Mouse (Mus musculus) heart, embryonic 12.5 days (tissue): ENCODE data around the gene Aph1a. TPM values are rescaled to one million over a fixed set of nuclear protein-coding genes. Genes with fewer than 3 reads are reported as not detected.
"Not testable (repeated sequence)": the region's sequence is repeated elsewhere in the genome, so short reads cannot be mapped to it uniquely, and the experiment has no call there.

Experiments used
- ATAC-seq: fragments of 200-750 bp; cut with Nextera tagmentation; 2 replicates; pipeline ENCODE4 v1.8.0; 2017; ENCODE audit warnings: moderate TSS enrichment, moderate library complexity; ENCODE audit not compliant: insufficient number of reproducible peaks, low FRiP score
- H3K27ac ChIP-seq: fragments of 300-500 bp; sonication (generic); 2 replicates; pipeline ENCODE4 v1.5.1; 2016; ENCODE audit warnings: mild to moderate bottlenecking, moderate library complexity; ENCODE audit not compliant: poor library complexity, severe bottlenecking
- H3K27me3 ChIP-seq: fragments of 300-500 bp; sonication (generic); replicated peaks from 2 replicates; pipeline ENCODE4 v1.6.1; 2016; ENCODE audit warnings: mild to moderate bottlenecking, moderate library complexity
- H3K36me3 ChIP-seq: fragments of 300-500 bp; sonication (generic); 2 replicates; pipeline ENCODE4 v1.6.1; 2016; ENCODE audit warnings: mild to moderate bottlenecking, moderate library complexity
- H3K4me1 ChIP-seq: fragments of 300-500 bp; sonication (generic); replicated peaks from 2 replicates; pipeline ENCODE4 v1.6.1; 2016; ENCODE audit warnings: mild to moderate bottlenecking
- H3K4me2 ChIP-seq: fragments of 300-500 bp; sonication (generic); 2 replicates; pipeline ENCODE4 v1.6.1; 2016; ENCODE audit warnings: mild to moderate bottlenecking, moderate library complexity
- H3K4me3 ChIP-seq: fragments of 300-500 bp; sonication (generic); 2 replicates; pipeline ENCODE4 v1.5.1; 2016; ENCODE audit warnings: mild to moderate bottlenecking
- H3K9ac ChIP-seq: fragments of 300-500 bp; sonication (generic); 2 replicates; pipeline ENCODE4 v1.6.1; 2016; ENCODE audit warnings: mild to moderate bottlenecking, moderate library complexity
- H3K9me3 ChIP-seq: fragments of 300-500 bp; sonication (generic); replicated peaks from 2 replicates; pipeline ENCODE4 v1.6.1; 2016; ENCODE audit warnings: mild to moderate bottlenecking, moderate library complexity
- WGBS: fragments of 180-500 bp; shearing (Covaris S2); methylation state at CpG from one replicate; pipeline ENCODE4 v1.1.7; 2016; 5-methylcytosine and 5-hydroxymethylcytosine counted together
- polyA plus RNA-seq: library from polyadenylated mRNA; unstranded; fragments of >200 nt; fragmentation: Nextera tagmentation; extraction: Ambion mirVana; gene quantifications from 2 replicates; pipeline ENCODE4 v1.2.1, GENCODE M21; 2016

Aph1a gene
- polyA plus RNA-seq, result 31.8 and 33.8 TPM in 2 replicates

GRCm38 (mm10) chr3:95893606-95894316 is at the start of gene Aph1a:
Gene Aph1a (plus strand): TSS chr3:95893969.
- Histone ChIP-seq H3K4me1 (peaks cover 36% of the 10 kb centered on the region), H3K4me2 (peak within 1 kb of the TSS; percentile 83), H3K4me3 (peak within 1 kb of the TSS; percentile 77), H3K27ac (peak within 1 kb of the TSS; percentile 90), H3K36me3 (peaks cover 19% of the 10 kb centered on the region; the same call in 1 of the 2 replicates), H3K9ac (peak within 1 kb of the TSS; percentile 83)
- ATAC-seq, result peak; percentile 95
- H3K9me3 ChIP-seq, H3K27me3 ChIP-seq: not testable (repeated sequence)
- under 1% methylated on average over 31 of the region's 43 CpGs for WGBS

- Histone ChIP-seq H3K9me3 (no peaks in the 10 kb centered on the region), H3K4me2 (no peak overlapping the region), H3K9ac (no peak overlapping the region), H3K27me3 (no peaks in the 10 kb centered on the region), H3K27ac (peak overlapping the region; percentile 51), H3K4me1 (peaks cover 10% of the 10 kb centered on the region), H3K36me3 (peaks cover 73% of the 10 kb centered on the region), H3K4me3 (no peak overlapping the region)
- ATAC-seq, result no peak
- whole genome bisulfite sequencing, result 37% methylated on average over 4 of the region's 4 CpGs
Observed at GRCm38 (mm10) chr3:95850611-95851010, 43.2 kb upstream of the Aph1a start.

DNA sequence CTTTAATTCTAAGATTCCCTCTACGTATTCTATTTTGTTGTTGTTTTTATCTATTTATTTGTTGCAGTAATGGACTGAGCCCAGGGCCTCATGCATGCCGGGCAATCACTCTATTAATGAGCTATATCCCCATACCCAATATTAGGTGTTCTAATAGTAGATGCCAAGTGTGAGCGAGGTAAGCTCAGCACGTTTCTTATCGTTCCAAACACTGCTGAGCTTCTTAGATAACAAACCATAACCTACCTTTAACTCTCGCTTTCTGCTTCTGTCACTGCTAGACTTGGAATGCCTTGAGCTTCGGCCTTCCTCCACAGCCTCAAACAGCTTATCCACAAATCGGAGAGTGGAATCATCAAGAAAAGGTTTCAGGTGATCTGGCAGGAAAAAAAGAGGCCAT is 42.5 kb upstream of the Aph1a start:
- H3K9me3 ChIP-seq, result no peaks in the 10 kb centered on the region
- H3K4me2 ChIP-seq, result no peak overlapping the region
- H3K4me3 ChIP-seq, result no peak overlapping the region
- H3K4me1 ChIP-seq, result peaks cover 10% of the 10 kb centered on the region
- ATAC-seq, result no peak
- H3K36me3 ChIP-seq, result peaks cover 66% of the 10 kb centered on the region
- no peak overlapping the region for H3K9ac ChIP-seq
- H3K27ac ChIP-seq, result no peak overlapping the region
- H3K27me3 ChIP-seq, result no peaks in the 10 kb centered on the region
- WGBS, result 86% methylated on average over 8 of the region's 8 CpGs

DNA sequence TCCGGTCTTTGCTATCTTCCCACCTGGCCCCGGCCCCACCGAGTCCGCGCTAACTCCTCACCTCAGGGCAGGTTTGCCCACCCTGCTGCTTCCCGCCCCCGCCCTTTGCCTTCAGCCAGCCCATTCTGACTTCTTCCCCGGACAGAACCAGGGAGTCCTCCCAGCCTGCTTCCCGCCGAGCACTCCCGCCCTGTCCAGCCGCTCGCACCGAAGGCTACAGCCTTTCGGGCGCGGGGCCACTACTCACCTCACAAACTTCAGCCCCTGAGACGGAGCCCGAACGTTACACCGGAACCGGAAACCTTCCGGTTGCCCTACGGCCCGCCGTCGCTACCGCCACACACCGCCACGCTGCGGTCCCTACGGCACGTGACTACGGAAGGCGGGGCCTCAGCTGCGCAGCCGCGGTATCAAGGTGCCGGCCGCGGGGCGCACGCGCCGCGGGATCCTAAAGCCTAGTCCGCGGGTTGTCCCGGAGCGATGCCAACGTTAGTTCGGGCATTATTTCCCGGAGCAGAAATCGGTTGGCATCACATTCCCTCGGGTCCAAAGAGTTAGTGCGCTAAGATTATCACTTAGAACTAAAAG is 38.2 kb upstream of the Aph1a start, which contains the start of gene Prpf3:
Gene Prpf3 (minus strand): TSS at position 384 of the 588 bp plus-strand sequence.
- H3K4me1 ChIP-seq, result peaks cover 6% of the 10 kb centered on the region
- ATAC-seq, result peak; percentile 98
- peak within 1 kb of the TSS; percentile 96 for H3K4me3 ChIP-seq
- under 1% methylated on average over 56 of the region's 56 CpGs for WGBS
- H3K4me2 ChIP-seq, result peak within 1 kb of the TSS; percentile 93
- no peaks in the 10 kb centered on the region for H3K27me3 ChIP-seq
- peaks cover 25% of the 10 kb centered on the region for H3K36me3 ChIP-seq
- H3K9ac ChIP-seq, result peak within 1 kb of the TSS; percentile 95
- peak within 1 kb of the TSS; percentile 78 for H3K27ac ChIP-seq
- no peaks in the 10 kb centered on the region for H3K9me3 ChIP-seq

- Histone ChIP-seq H3K9me3 (no peaks in the 10 kb centered on the region), H3K36me3 (peaks cover 22% of the 10 kb centered on the region), H3K4me1 (peaks cover 2% of the 10 kb centered on the region; the same call in 1 of the 2 replicates), H3K27me3 (no peaks in the 10 kb centered on the region), H3K9ac (peak overlapping the region; percentile 95), H3K27ac (peak overlapping the region; percentile 65; the same call in 1 of the 2 replicates), H3K4me3 (peak overlapping the region; percentile 96), H3K4me2 (peak overlapping the region; percentile 93)
- WGBS, result 21% methylated on average over 7 of the region's 7 CpGs
- no peak for ATAC-seq
Observed at GRCm38 (mm10) chr3:95856115-95856514, 37.7 kb upstream of the Aph1a start.

GRCm38 (mm10) chr3:95857050-95857449 is 36.7 kb upstream of the Aph1a start:
- H3K9me3 ChIP-seq, H3K4me3 ChIP-seq, H3K4me1 ChIP-seq, ATAC-seq, H3K9ac ChIP-seq, H3K27me3 ChIP-seq, H3K4me2 ChIP-seq, H3K27ac ChIP-seq: not testable (repeated sequence)
- WGBS, result 77% methylated on average over 1 of the region's 1 CpGs
- peaks cover 17% of the 10 kb centered on the region for H3K36me3 ChIP-seq

- not testable (repeated sequence) for ATAC-seq
- WGBS, result 80% methylated on average over 3 of the region's 3 CpGs
Observed at GRCm38 (mm10) chr3:95858278-95858677, 35.5 kb upstream of the Aph1a start.

GRCm38 (mm10) chr3:95860323-95860722 is 33.4 kb upstream of the Aph1a start:
- Histone ChIP-seq H3K36me3 (peaks cover 24% of the 10 kb centered on the region), H3K9me3 (no peaks in the 10 kb centered on the region), H3K4me3 (no peak overlapping the region), H3K4me1 (peaks cover 3% of the 10 kb centered on the region; the same call in 1 of the 2 replicates), H3K27me3 (no peaks in the 10 kb centered on the region), H3K27ac (no peak overlapping the region), H3K9ac (no peak overlapping the region), H3K4me2 (no peak overlapping the region)
- no peak for ATAC-seq
- 76% methylated on average over 3 of the region's 3 CpGs for WGBS

More at GRCm38 (mm10) chr3:95858278-95858677, 35.5 kb upstream of the Aph1a start:
- not testable (repeated sequence) for H3K27me3 ChIP-seq, H3K9me3 ChIP-seq, H3K4me1 ChIP-seq, H3K9ac ChIP-seq, H3K27ac ChIP-seq, H3K4me3 ChIP-seq, H3K4me2 ChIP-seq
- H3K36me3 ChIP-seq, result peaks cover 12% of the 10 kb centered on the region

DNA sequence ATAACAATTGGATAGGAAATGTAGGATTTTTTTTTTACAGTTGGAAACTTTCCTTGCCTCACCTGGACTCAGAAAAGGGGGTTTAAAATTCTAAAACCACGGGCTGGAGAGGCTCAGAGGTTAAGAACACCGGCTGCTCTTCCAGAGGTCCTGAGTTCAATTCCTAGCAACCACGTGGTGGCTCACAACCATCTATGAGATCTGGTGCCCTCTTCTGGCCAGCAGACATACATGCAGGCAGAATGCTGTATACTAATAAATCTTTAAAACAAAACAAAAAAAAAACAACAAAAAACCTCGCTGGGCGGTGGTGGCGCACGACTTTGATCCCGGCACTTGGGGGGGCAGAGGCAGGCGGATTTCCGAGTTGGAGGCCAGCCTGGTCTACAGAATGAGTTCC is 32.6 kb upstream of the Aph1a start:
- 71% methylated on average over 10 of the region's 10 CpGs for WGBS

DNA sequence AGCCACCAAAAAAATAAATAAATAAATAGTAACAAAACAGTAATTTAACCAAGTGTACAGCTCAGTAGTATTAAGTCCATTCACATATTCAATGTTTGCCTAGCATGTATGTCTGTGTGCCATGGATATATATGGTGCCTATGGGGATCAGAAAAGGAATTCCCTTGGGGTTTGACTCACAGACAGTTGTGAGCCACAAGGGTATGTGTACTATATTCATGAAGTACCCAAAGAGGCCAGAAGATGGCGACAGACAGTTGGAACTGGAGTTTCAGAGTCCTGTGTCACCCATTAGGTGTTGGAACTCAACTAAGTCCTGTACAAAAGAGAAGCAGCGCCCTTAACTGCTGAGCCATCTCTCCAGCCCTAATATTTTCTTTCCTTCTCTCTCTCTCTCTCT is 32.0 kb upstream of the Aph1a start:
- no peak overlapping the region for H3K9ac ChIP-seq
- no peak overlapping the region for H3K4me3 ChIP-seq
- peaks cover 33% of the 10 kb centered on the region for H3K36me3 ChIP-seq
- 50% methylated on average over 2 of the region's 2 CpGs for WGBS
- no peaks in the 10 kb centered on the region for H3K27me3 ChIP-seq
- peaks cover 3% of the 10 kb centered on the region; the same call in 1 of the 2 replicates for H3K4me1 ChIP-seq
- no peaks in the 10 kb centered on the region for H3K9me3 ChIP-seq
- no peak overlapping the region for H3K4me2 ChIP-seq
- no peak overlapping the region for H3K27ac ChIP-seq
- ATAC-seq, result 0 out of 2 replicates have a peak, but pooled peaks have one; percentile 11

More for the DNA sequence above, 32.6 kb upstream of the Aph1a start:
- H3K27ac ChIP-seq, result no peak overlapping the region
- ATAC-seq, result no peak
- peaks cover 28% of the 10 kb centered on the region for H3K36me3 ChIP-seq
- no peak overlapping the region for H3K4me3 ChIP-seq
- no peak overlapping the region for H3K4me2 ChIP-seq
- H3K9me3 ChIP-seq, result no peaks in the 10 kb centered on the region
- peaks cover 3% of the 10 kb centered on the region; the same call in 1 of the 2 replicates for H3K4me1 ChIP-seq
- H3K9ac ChIP-seq, result no peak overlapping the region
- no peaks in the 10 kb centered on the region for H3K27me3 ChIP-seq

- peaks cover 3% of the 10 kb centered on the region; the same call in 1 of the 2 replicates for H3K4me1 ChIP-seq
- H3K27me3 ChIP-seq, result no peaks in the 10 kb centered on the region
- no peak overlapping the region for H3K4me2 ChIP-seq
- H3K36me3 ChIP-seq, result peaks cover 42% of the 10 kb centered on the region
- WGBS, result 67% methylated on average over 7 of the region's 7 CpGs
- H3K4me3 ChIP-seq, result no peak overlapping the region
- no peaks in the 10 kb centered on the region for H3K9me3 ChIP-seq
- no peak overlapping the region for H3K9ac ChIP-seq
- no peak for ATAC-seq
- no peak overlapping the region for H3K27ac ChIP-seq
Observed at GRCm38 (mm10) chr3:95863578-95863977, 30.2 kb upstream of the Aph1a start.
